Mouse (Mus musculus): Measurements from ENCODE around the gene Tubb2a. TPM values are rescaled to one million over a fixed set of nuclear protein-coding genes. Genes with fewer than 3 reads are reported as not detected.

Tubb2a gene
- polyA plus RNA-seq (2012; fragmentation: generic; extraction: Trizol): 304 TPM
- long read RNA-seq, experiment 1, transcript Tubb2a-201 (4 exons, 1,610 nt): major isoform, 484 of 521 reads
- long read RNA-seq, experiment 1, partial matches to known transcripts: 4 of 521 reads
- long read RNA-seq, experiment 1, other reads (novel, unspliced or antisense): 33 of 521 reads
- long read RNA-seq, experiment 2, transcript Tubb2a-201 (4 exons, 1,610 nt): major isoform, 2,117 of 2,138 reads
- long read RNA-seq, experiment 2, partial matches to known transcripts: 10 of 2,138 reads
- long read RNA-seq, experiment 2, other reads (novel, unspliced or antisense): 11 of 2,138 reads

DNA sequence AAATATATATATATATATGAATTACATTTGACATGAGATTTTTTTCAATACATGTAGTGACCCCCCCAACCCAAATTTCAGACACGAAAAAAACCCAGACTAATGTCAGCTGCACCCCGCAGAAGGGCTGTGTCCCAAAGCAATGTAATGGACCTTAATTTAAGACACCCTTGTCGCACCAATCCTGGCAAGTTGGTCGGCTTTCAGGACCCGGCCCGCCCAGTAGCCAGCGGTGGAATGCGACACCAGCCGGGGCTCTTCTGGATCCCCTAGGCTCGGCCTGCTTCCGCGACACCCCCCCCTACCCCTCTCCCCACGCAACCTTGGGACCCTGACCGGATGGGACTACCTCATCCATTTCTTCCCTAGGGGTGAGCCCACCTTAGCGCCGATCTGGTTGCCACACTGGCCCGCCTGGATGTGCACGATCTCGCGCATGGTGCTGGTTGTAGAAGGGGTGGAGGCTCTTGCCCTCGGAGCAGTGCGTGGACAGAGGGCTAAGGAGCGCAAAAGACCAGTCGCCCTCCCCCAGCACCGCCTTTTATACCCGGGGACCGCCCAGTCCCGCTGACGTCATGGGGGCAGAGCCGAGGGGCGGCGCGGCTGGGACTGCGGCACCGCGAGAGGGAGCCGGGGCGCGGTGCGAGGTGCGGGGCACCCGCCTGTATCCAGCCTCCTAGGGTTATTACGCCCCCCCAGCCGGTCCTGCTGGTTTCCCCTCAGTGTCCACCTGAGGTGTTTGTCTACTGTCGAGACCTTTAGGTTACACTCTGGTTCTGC, at the start of gene Tubb2a:
TSS of gene Tubb2a (minus strand) at position 516 of the 780 bp plus-strand sequence.
- peaks cover 7% of the 10 kb centered on the region for H3K79me3 ChIP-seq (ENCODE audit: low read depth)
- peak within 1 kb of the TSS; percentile 42 for H3ac ChIP-seq (ENCODE audit: control insufficient read depth, insufficient read length, low read depth)
- TF ChIP-seq MAX (IDR thresholded peaks at IDR 0.05) (no peak), CEBPB (IDR thresholded peaks at IDR 0.05; ENCODE audit: low read depth) (no peak), FOSL1 (IDR thresholded peaks at IDR 0.05; ENCODE audit: insufficient read depth, low read length, poor library complexity, severe bottlenecking) (no peak), USF1 (IDR thresholded peaks at IDR 0.05; ENCODE audit: low read depth) (no peak), CTCF (IDR thresholded peaks at IDR 0.05; ENCODE audit: control insufficient read depth, insufficient read depth, insufficient read length) (peak; percentile 77), MYOD1 (IDR thresholded peaks at IDR 0.05; ENCODE audit: control insufficient read depth, insufficient read length, low read depth) (no peak), MYOG (IDR thresholded peaks at IDR 0.05; ENCODE audit: control insufficient read depth, extremely low read depth, insufficient read length) (no peak)
- H3K36me3 ChIP-seq (ENCODE audit: control insufficient read depth, insufficient read depth): peaks cover 17% of the 10 kb centered on the region
- peaks cover 16% of the 10 kb centered on the region for H3K79me2 ChIP-seq (ENCODE audit: control insufficient read depth, insufficient read depth)
- peak within 1 kb of the TSS; percentile 60 for H3K4me3 ChIP-seq (ENCODE audit: insufficient read depth, poor library complexity, severe bottlenecking)
- no peaks in the 10 kb centered on the region for H3K27me3 ChIP-seq (ENCODE audit: control insufficient read depth, insufficient read depth, insufficient read length)

GRCm38 (mm10) chr13:34125711-34126110, 47.9 kb upstream of the Tubb2a start:
- TF ChIP-seq FOSL1 (IDR thresholded peaks at IDR 0.05; ENCODE audit: insufficient read depth, low read length, poor library complexity, severe bottlenecking) (no peak), CTCF (IDR thresholded peaks at IDR 0.05; ENCODE audit: control insufficient read depth, insufficient read depth, insufficient read length) (no peak), USF1 (IDR thresholded peaks at IDR 0.05; ENCODE audit: low read depth) (no peak), MYOD1 (IDR thresholded peaks at IDR 0.05; ENCODE audit: control insufficient read depth, insufficient read length, low read depth) (no peak), CEBPB (IDR thresholded peaks at IDR 0.05; ENCODE audit: low read depth) (no peak), MAX (IDR thresholded peaks at IDR 0.05) (no peak), MYOG (IDR thresholded peaks at IDR 0.05; ENCODE audit: control insufficient read depth, extremely low read depth, insufficient read length) (no peak)
- Histone ChIP-seq H3ac (ENCODE audit: control insufficient read depth, insufficient read length, low read depth) (no peak overlapping the region), H3K4me3 (ENCODE audit: insufficient read depth, poor library complexity, severe bottlenecking) (no peak overlapping the region), H3K79me2 (ENCODE audit: control insufficient read depth, insufficient read depth) (peaks cover 22% of the 10 kb centered on the region), H3K36me3 (ENCODE audit: control insufficient read depth, insufficient read depth) (peaks cover 27% of the 10 kb centered on the region), H3K27me3 (ENCODE audit: control insufficient read depth, insufficient read depth, insufficient read length) (no peaks in the 10 kb centered on the region), H3K79me3 (ENCODE audit: low read depth) (peaks cover 11% of the 10 kb centered on the region)

DNA sequence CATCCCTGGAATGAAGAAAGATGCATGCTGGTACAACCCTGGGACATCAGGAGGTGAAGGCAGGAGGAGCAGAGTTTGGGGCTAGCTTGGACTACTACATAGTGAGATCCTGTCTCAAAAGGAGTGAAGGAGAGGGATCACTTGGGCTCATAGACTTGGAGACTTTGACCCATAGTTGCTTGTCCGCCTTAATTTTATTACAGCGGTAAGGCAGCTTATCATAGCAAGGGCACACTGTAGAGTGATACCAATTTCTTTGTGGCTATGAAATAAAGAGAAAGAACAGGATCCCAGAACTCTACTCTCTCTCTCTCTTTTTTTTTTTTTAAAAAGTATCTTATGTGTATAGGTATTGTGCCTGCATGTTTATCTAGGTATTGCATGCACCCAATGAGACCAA, 42.7 kb upstream of the Tubb2a start:
- Histone ChIP-seq H3K79me3 (ENCODE audit: low read depth) (no peaks in the 10 kb centered on the region), H3ac (ENCODE audit: control insufficient read depth, insufficient read length, low read depth) (no peak overlapping the region), H3K27me3 (ENCODE audit: control insufficient read depth, insufficient read depth, insufficient read length) (no peaks in the 10 kb centered on the region), H3K79me2 (ENCODE audit: control insufficient read depth, insufficient read depth) (no peaks in the 10 kb centered on the region), H3K36me3 (ENCODE audit: control insufficient read depth, insufficient read depth) (peaks cover 5% of the 10 kb centered on the region), H3K4me3 (ENCODE audit: insufficient read depth, poor library complexity, severe bottlenecking) (no peak overlapping the region)
- TF ChIP-seq MYOD1 (IDR thresholded peaks at IDR 0.05; ENCODE audit: control insufficient read depth, insufficient read length, low read depth): no peak
- TF ChIP-seq MAX (IDR thresholded peaks at IDR 0.05): no peak
- no peak for TF ChIP-seq FOSL1 (IDR thresholded peaks at IDR 0.05; ENCODE audit: insufficient read depth, low read length, poor library complexity, severe bottlenecking)
- no peak for TF ChIP-seq USF1 (IDR thresholded peaks at IDR 0.05; ENCODE audit: low read depth)
- no peak for TF ChIP-seq MYOG (IDR thresholded peaks at IDR 0.05; ENCODE audit: control insufficient read depth, extremely low read depth, insufficient read length)
- no peak for TF ChIP-seq CTCF (IDR thresholded peaks at IDR 0.05; ENCODE audit: control insufficient read depth, insufficient read depth, insufficient read length)
- TF ChIP-seq CEBPB (IDR thresholded peaks at IDR 0.05; ENCODE audit: low read depth): no peak

DNA sequence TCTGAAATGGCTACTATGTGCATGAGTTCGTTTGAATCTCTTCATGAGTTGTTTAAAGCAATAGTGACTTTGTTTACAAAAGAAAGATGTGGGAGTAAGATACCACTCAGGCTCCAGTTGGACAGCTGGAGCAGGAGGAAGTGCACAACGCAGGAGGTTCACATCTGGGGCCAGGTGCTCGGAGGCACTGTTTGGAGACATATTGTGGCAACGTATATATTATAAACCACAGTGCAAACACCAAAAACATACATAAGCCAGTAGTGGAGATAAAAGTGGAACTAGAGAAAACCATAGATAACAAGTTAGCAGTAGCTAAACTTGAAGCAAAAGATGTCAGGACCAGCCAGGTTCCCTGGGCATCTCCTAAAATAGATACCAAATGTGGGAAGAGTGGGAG, 41.6 kb upstream of the Tubb2a start:
- H3K79me3 ChIP-seq (ENCODE audit: low read depth): no peaks in the 10 kb centered on the region
- no peaks in the 10 kb centered on the region for H3K79me2 ChIP-seq (ENCODE audit: control insufficient read depth, insufficient read depth)
- H3K4me3 ChIP-seq (ENCODE audit: insufficient read depth, poor library complexity, severe bottlenecking): no peak overlapping the region
- TF ChIP-seq CTCF (IDR thresholded peaks at IDR 0.05; ENCODE audit: control insufficient read depth, insufficient read depth, insufficient read length): no peak
- no peak for TF ChIP-seq MYOD1 (IDR thresholded peaks at IDR 0.05; ENCODE audit: control insufficient read depth, insufficient read length, low read depth)
- no peak for TF ChIP-seq MYOG (IDR thresholded peaks at IDR 0.05; ENCODE audit: control insufficient read depth, extremely low read depth, insufficient read length)
- no peak for TF ChIP-seq CEBPB (IDR thresholded peaks at IDR 0.05; ENCODE audit: low read depth)
- TF ChIP-seq FOSL1 (IDR thresholded peaks at IDR 0.05; ENCODE audit: insufficient read depth, low read length, poor library complexity, severe bottlenecking): no peak
- TF ChIP-seq USF1 (IDR thresholded peaks at IDR 0.05; ENCODE audit: low read depth): no peak
- TF ChIP-seq MAX (IDR thresholded peaks at IDR 0.05): no peak
- H3ac ChIP-seq (ENCODE audit: control insufficient read depth, insufficient read length, low read depth): no peak overlapping the region
- H3K27me3 ChIP-seq (ENCODE audit: control insufficient read depth, insufficient read depth, insufficient read length): no peaks in the 10 kb centered on the region
- peaks cover 3% of the 10 kb centered on the region for H3K36me3 ChIP-seq (ENCODE audit: control insufficient read depth, insufficient read depth)

DNA sequence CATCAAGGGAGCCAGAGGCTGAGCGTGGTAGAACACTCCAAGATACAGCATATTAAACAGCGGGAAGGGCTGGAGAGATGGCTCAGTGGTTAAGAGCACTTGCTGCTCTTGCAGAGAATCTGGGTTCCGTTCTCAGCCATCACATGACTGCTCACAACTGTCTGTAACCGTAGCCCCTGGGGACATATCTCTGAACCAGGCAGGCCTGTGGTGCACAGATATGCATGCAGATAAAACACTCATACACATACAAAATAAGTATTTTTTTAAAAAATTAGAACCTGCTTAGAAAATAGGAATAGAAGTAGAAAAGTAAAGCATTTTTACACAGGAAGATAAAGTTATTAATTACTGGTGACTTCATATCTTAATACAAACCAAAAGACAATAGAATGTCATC, 41.0 kb upstream of the Tubb2a start:
- Histone ChIP-seq H3K79me2 (ENCODE audit: control insufficient read depth, insufficient read depth) (no peaks in the 10 kb centered on the region), H3K4me3 (ENCODE audit: insufficient read depth, poor library complexity, severe bottlenecking) (no peak overlapping the region), H3ac (ENCODE audit: control insufficient read depth, insufficient read length, low read depth) (no peak overlapping the region), H3K79me3 (ENCODE audit: low read depth) (no peaks in the 10 kb centered on the region), H3K36me3 (ENCODE audit: control insufficient read depth, insufficient read depth) (no peaks in the 10 kb centered on the region), H3K27me3 (ENCODE audit: control insufficient read depth, insufficient read depth, insufficient read length) (no peaks in the 10 kb centered on the region)
- TF ChIP-seq MYOD1 (IDR thresholded peaks at IDR 0.05; ENCODE audit: control insufficient read depth, insufficient read length, low read depth): no peak
- no peak for TF ChIP-seq MAX (IDR thresholded peaks at IDR 0.05)
- no peak for TF ChIP-seq CEBPB (IDR thresholded peaks at IDR 0.05; ENCODE audit: low read depth)
- no peak for TF ChIP-seq USF1 (IDR thresholded peaks at IDR 0.05; ENCODE audit: low read depth)
- no peak for TF ChIP-seq MYOG (IDR thresholded peaks at IDR 0.05; ENCODE audit: control insufficient read depth, extremely low read depth, insufficient read length)
- no peak for TF ChIP-seq FOSL1 (IDR thresholded peaks at IDR 0.05; ENCODE audit: insufficient read depth, low read length, poor library complexity, severe bottlenecking)
- TF ChIP-seq CTCF (IDR thresholded peaks at IDR 0.05; ENCODE audit: control insufficient read depth, insufficient read depth, insufficient read length): no peak

All from C2C12 (cell line).